Mouse (Mus musculus): ENCODE results near the gene Apobec3.
A peak's percentile ranks its signal among the peaks of the same experiment; 100 is the strongest.
"Not testable (repeated sequence)": the region's sequence is repeated elsewhere in the genome, so short reads cannot be mapped to it uniquely, and the experiment has no call there.

Gene Apobec3

DNA sequence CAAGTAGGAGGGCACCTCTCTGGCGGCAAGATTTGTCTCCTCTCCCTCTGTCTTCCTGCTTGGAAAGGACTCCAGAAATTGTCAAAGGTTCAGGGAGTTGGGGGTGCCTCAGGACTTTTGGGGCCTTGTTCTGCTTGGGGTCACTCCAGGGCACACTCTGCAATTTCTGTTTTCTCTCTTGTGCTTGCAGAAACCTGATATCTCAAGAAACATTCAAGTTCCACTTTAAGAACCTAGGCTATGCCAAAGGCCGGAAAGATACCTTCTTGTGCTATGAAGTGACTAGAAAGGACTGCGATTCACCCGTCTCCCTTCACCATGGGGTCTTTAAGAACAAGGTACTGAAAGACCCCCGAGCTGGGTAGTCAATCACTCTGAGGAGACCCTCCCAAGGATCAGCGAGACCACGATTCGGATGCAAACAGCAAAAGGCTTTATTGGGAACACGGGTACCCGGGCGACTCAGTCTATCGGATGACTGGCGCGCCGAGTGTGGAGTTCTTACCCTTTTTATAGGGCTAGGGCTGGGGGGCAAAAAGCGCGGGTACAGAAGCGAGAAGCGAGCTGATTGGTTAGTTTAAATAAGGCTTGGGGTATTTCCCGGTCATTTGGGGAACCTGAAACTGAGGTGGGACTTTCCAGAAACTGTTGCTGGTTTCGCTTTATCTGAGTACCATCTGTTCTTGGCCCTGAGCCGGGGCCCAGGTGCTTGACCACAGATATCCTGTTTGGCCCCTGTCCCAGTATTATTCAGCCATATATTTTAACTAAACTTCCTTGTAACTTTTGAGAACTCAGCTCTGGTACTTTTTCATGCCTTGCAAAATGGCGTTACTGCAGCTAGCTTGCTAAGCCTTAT lies 4.0 kb downstream of the Apobec3 start:
- DNase-seq: not testable (repeated sequence)

DNA sequence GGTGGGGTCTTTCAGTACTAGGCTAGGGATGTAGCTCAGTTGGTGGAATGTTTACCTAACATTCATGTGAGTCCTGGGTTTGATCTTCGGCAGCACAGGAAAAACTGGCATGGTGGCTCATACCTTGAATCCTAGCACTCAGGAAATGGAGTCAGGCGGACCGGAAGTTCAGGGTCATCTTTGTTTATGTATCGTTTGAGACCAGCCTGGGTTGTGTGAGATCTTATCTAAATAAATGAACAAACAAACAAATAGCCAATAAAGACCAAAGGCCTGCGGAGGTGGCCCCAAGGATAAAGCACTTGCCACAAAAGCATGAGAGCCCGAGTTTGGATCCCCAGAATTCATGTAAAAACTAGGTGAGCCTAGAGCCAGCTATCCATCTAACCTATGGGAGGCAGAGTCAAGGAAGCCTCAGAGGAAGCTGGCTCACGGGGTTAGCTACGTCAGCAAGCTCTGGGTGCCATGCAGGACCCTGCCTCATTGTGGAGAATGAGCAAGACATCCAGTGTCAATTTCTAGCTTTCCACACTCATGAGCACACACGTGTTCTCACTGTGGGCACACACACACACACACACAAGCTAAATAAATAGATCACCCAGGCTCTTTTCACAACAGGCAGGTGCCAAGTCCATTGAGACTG lies 4.7 kb downstream of the Apobec3 start:
- no peak for DNase-seq

DNA sequence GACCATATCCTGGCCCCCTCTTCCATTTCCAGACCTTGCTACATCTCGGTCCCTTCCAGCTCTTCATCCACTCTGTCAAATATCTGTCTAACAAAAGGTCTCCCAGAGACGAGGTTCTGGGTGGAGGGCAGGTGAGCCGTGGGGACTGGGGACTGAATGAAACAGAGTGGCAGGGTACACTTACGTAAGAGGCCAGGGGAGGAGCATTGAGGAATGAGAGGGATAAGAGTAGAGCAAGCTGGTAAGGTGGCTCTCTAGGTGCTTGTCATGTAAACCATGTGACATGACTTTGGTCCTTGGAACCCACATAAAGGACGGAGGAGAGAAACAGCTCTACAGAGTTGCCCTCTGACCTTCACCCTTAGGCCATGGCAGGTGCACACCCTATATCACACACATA lies 7.5 kb downstream of the Apobec3 start:
- DNase-seq: no peak

DNA sequence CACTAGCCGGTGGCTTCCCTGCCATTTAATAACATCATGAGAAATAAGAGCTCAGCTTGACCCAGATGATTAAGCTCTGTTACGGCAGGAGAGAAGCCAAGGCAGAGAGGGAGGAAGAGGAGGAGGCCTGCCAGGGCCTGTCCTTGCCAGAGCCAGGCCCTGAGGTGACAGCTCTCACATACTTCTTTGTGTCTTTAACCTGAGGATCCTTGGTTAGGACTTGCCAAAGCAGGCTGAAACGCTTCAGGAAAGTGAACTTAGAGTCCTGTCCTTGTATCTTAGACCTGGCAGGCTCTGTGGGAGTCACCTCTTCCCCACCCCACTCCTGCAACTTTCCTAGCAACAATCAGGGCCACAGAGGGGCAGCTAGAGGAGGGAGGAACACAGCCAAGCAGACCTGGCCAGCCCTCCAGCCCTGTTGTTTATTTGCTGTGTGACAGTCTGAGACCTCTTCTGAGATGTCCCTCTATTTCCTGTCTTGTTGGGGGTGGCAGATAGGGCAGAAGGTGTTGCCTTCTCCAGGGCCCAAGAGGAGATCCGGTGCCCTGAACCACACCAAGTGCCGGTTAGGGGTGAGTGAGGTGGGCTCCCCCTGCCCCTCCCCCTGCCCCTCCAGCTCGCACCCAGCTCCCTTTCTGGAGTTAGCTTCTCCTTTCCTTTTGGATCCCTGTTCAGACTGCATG lies 8.5 kb downstream of the Apobec3 start:
- DNase-seq: no peak

DNA sequence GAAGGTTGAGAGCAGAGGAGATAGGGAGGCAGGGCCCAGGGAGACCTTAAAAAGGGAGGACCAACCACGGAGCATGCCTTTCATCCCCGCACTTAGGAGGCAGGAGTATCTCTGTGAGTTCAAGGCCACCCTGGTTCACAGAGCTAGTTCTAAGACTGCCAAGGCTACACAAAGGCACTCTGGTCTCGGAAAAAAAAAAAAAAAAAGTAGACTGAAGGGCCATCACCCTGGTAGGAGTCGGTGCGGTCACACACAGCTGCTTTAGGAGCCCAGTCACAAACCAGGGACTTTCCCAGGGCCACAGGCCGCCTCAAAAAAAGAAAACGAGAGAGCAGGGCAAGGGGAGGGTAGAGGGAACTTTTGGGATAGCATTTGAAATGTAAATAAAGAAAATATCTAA lies 9.3 kb downstream of the Apobec3 start:
- no peak for DNase-seq

DNA sequence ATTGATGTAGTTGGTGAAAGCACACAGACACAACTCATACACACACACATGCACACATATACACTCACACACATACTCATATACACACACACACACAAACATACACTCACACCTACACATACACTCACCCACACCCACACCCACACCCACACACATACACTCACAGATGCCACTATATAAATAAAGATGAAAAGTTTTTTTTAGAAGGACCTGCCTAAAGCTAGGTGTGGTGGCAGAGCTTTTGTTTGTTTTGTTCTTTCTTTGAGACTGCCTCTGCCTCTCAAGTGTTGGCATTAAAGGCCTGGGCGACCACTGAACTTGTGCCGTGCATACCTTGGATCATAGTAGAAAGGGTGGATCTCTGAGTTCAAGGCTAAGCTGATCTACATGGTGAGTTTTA lies 9.9 kb downstream of the Apobec3 start:
- no peak for DNase-seq

DNA sequence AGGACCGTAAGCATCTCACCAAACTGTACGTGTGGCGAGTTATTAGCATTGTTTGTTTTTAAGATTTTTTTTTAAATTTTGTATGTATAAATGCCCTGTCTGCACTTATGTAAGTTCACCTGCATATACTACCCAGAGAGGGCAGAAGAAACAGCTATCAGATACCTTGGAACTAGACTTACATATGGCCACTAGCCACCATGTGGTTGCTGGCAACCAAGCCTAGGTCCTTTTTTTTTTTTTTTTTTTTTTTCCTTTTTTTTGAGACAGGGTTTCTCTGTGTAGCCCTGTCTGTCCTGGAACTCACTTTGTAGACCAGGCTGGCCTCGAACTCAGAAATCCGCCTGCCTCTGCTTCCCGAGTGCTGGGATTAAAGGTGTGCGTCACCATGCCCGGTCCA lies 11.6 kb downstream of the Apobec3 start:
- not testable (repeated sequence) for DNase-seq

DNA sequence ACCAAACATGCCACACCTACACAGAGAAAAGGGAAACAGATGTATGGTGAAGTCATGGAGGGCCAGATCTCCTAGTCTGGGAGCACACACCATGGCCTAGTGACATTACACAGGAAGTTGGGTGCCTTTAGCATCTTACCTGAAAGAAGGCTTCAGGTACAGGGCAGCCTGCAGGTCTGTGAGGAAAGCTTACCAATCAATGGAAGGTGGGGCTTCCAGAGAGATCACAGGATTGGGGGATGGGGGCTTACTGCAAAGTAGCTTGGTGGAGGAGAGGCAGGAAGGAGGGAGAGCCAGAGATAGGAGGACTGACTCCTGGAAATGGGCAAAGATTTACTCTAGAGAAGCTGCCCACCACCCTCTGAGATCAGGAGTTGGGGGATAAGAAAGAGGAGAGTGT lies 12.5 kb downstream of the Apobec3 start:
- DNase-seq: no peak

DNA sequence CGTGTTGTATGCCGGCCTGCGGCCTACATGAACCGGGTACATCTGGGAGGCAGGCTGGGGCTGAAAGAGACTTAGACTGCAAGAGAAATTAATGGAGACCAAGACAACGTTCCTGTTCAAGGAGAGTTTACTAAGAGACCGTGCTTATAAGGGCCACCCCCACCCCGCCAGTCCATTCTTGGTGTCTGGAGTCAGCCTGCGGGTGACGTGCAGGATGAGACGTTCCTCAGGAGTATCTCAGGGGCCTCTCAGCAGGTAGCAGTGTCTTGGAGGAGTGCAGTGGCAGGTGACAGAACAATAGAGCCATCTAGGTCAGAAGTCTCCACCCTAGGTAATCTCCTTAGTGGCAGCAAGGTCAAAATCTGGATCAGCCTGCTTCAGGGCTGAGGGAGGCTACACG lies 13.2 kb downstream of the Apobec3 start:
- DNase-seq: not testable (repeated sequence)

DNA sequence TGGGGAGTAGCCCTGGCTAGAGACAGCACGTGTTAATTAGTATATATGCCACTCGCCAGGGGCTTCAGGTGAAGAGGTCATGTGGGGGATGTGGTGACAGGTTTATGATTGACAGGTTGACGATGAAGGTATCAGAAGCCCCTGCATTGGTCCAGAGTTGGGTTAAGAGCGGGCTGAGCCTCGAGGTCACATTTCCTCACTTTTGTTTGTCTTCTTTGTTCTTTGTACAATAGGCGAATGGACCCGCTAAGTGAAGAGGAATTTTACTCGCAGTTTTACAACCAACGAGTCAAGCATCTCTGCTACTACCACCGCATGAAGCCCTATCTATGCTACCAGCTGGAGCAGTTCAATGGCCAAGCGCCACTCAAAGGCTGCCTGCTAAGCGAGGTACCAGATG lies 13.8 kb downstream of the Apobec3 start:
- DNase-seq: no peak

DNA sequence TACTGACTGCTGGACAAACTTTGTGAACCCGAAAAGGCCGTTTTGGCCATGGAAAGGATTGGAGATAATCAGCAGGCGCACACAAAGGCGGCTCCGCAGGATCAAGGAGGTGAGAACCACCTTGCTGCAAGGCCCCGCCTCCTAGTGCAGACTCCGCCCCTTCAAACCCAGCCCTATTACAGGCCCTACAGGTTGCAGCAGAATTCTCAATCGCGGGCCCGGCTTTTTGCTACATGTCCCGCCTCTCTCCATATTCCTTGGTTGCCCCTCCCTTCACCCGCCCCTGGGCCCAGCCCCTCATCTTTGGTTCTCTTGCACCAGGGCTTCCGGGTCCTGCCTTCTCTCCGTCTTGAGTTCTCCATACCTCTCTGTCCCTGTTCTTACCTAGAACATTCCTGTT lies 15.4 kb downstream of the Apobec3 start:
- no peak for DNase-seq

DNA sequence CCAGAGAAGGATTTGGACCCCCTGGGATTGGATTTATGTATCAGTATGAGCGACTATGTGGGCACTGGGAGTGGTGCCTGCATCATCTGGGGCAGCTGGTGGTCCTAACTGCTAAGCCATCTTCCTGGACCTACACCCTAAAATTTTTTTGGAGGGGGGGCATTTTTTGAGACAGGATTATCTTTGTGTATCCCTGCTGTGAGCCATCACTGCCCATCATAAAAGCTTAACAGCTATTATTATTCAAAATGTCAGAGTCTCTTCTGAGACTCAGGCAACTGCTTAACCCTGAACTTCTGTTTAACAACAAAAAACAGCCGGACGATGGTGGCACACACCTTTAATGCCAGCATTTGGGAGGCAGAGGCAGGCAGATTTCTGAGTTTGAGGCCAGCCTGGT lies 17.5 kb downstream of the Apobec3 start:
- DNase-seq: not testable (repeated sequence)

DNA sequence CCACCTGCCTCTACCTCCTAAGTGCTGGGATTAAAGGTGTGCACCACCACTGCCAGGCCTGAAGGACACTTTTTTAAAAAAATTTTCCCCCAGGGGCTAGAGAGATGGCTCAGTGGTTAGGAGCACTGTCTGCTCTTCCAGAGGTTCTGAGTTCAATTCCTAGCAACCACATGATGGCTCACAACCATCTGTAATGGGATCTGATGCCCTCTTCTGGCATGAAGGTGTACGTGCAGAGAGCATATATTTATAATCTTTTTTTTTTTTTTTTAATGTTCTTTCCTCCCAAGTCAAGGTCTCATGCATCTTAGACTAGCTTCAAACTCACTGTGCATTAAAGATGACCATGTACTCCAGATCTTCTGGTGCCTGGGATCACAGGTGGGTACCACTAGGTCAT lies 19.4 kb downstream of the Apobec3 start:
- DNase-seq: not testable (repeated sequence)

DNA sequence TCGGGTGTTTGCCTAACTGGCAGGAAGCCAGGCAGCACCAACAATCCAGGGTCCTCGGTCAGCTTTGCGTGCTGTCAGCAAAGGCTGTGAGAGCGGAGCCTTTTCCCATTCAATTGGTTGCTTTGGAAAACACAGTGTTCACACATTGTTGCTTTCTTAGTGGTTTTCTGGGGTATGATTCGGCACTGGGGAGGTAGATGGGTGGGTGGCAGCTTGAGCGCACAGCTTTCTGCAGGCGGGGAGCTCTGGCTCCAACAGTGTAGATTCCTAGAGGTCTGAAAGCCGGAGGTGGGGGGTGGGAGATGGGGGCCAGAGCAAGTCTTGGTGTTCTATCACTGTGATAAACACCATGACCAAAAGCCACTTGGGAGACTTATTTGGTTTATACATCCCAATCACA lies 19.9 kb downstream of the Apobec3 start:
- DNase-seq: no peak

DNA sequence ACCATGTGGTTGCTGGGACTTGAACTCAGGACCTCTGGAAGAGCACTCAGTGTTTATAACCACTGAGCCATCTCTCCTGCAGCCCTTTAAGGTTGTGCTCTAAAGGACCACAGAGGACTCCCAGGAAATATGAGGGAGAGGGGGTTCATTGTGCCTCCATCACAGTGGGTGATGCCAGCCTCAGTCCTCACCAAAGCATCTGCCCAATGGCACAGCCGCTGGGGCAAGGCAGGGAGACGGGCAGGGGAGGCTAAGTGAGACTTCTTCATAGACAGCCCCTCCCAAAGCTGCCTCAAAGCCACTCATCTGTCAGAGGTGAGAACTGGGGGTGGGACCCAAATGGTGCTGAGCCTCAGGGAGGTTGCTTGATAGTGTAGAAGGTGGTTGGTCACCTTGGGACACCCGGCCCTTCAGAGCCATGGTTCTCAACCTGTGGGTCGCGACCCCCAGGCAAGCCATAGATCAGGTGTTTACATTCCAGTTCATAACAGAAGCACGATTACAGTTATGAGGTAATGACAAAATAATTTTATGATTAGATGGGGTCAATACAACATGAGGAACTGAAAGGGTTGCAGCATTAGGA lies 22.4 kb downstream of the Apobec3 start:
- DNase-seq: no peak

DNA sequence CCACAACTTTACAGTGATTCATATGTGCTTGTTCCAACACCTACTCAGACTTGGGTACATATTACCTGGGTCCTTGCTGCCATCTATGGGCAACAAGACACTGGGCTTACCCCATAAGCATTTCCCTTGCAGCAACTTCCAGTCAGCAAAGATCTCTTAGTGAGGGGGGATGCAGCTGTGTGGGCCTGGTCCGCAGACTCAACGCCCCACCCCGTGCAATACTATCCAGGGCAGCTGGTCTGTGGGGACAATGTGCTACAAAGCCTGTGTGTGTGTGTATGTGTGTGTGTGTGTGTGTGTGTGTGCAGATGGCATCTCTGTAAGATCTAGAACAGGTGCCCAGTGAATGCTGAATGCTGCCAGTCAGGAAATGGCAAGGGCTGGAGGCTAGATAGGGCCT lies 22.9 kb downstream of the Apobec3 start:
- no peak for DNase-seq

DNA sequence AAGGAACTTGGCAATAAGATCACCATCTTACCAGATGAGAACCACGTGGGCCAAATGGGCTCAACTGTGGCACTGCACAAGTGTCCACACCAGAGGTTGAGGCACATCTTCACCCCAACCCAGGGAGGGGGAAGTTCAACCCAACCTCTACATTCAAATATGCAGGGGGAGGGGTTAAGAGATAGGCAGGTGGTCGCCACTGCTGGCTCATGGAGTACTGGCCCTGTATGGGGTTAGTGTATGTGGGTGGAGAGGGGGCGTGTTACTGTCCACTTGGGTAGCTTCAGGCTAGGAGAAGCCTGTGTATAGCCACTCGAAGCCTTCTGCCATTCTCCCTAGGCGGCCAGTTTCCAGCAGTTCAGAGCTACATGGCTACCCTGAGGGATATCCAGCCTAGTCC lies 24.7 kb downstream of the Apobec3 start:
- no peak for DNase-seq

DNA sequence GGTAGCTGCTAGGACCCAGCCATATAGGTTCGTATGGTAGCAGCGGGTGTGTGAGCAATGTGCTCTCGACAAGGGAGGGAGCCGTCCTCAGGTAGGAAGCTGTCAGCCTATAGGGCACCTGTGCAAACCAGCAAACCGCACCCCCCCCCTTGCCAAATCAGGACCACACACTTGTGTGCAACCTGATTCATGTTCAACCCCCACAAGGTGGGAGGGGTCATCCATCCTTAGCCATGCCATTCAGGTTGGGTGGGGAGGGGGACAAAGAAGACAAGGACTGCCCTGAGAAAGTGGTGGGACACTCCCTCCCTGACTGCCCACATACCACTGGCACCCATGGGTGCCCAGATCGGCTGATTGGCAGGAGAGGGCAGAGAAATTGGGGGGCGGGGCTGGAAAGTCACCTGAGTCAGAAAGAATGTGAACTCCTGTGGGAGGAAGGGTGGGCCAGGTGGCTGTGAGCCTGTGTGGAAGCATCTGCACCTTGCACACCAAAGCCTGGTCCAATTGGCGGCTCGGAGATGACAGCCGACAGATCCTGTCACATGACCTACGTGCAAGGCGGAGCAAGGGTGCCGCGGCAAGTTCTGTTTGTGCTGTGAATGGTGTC lies 25.8 kb downstream of the Apobec3 start:
- DNase-seq: no peak

DNA sequence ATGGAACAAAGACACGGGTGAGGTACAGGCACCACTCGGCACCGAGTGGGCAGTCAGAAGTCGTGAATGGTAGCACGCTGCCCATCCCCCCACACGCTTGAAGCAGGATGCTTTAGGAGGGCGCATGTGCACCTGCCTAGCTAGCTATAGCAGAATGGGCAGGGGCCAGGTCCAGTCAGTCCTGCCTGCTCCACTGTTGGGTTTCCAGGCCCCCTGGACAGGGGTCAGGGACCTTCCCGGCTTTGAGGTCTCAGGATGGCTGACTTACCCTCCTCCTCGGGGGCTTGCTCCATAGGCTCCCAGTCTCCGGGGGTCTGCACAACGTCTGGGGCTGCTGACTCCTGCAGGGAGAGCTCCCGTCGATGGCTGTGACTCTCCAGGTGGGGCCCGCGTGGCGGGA lies 27.0 kb downstream of the Apobec3 start:
- no peak for DNase-seq

DNA sequence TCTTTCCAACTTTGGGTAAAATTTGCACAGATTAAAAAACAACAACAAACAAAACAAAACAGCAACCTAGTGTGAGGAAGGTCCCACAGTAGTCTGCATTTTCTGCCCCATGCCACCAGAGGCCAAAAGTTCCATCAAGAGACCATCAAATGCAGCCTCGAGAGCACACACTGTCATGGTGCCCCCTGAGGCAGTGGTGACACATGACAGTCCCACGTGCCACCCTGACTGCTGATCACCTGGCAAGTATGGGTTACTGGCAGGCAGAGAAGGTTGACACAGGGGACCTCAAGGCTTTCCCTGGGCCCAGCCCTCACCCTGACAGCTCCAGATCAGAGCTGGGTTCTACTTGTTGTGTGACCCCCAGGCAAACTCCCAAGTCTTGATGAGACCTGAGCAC lies 28.3 kb downstream of the Apobec3 start:
- no peak for DNase-seq

DNA sequence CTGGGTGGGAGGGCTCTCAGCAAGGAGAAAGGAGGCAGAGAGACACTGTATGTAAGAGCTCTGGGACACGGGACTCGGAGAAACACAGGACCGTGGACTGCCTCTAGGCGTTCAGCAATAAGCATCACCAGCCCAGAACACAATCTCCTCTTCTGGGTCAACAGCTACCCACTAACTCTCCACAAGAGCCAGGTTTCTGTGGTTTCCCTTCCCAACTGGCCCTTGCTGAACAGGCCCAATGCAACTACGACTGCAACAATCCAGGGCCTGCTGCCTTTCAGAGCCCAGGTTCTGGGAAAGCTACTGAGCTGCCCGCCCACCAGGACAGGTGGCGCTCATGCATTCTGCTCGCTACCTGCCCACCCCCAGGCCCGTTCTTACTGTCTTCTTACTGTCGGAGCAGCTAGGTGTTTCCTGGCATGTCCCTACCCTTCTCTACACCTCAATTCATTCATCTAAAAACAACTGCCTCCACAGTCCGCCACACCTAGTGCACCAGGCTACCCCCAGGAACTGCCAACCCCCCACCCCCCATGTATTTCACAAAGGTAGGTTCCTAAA lies 35.5 kb downstream of the Apobec3 start:
- DNase-seq: no peak

DNA sequence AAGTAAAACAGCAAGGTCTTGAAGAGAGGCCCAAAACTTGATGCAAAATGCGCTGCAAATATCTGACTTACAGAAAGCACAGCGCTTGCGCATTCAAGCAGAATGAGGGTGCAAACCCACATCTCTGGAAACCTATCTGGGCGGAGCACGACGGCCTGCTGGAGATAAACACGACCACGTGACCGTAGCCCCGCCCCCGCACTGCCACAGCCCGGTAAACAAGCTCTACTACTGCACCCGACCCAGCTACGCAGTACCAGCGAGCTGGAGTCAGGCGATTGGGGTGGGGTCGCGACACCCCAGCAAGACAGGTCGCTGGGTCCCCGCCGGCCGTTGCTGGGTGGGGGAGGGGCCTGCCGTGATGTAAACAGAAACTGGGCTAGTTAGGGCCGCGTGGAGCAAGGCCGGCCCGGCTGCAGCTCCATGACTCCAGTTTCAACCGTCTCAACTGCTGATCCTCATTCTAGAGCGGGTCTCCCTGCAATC lies 36.2 kb downstream of the Apobec3 start:
- peak; percentile 95 to 96 for DNase-seq

DNA sequence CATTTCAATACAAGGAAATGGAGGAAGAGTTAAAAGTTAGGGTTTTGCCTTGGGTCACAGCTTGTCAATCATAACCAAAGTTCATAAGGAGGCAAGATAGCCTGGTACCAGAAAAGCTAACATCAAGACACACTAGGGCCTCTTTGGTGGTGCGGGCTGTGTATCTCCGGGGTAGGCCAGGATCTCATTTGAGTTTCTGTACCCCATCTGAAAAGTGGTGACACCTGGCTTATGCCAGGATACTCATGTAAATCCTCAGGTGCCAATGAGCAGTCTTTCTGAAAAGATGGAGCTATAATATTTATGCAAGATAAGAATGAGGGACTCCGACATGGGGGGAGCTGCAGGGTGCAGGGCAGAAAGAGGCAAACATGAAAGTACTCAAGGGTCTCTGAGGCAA lies 36.9 kb downstream of the Apobec3 start:
- no peak for DNase-seq
